Mouse (Mus musculus) spleen, adult 10 weeks (tissue): ENCODE measurements around the gene Olfml1. TPM values are rescaled to one million over a fixed set of nuclear protein-coding genes. Genes with fewer than 3 reads are reported as not detected.

ENCODE experiments used
- polyA plus RNA-seq: library from polyadenylated mRNA; stranded (reverse); fragments of 350-450 nt; fragmentation: Illumina TruSeq; extraction: RNeasy Lipid Tissue Mini Kit (QIAGEN cat#74804); gene quantifications from one replicate; pipeline ENCODE4 v1.2.3, GENCODE M21; 2015; ENCODE audit warnings: low replicate concordance; ENCODE audit not compliant: insufficient read depth

Olfml1 gene
- polyA plus RNA-seq, result 11.1 TPM

GRCm38 (mm10) chr7:107567261-107567671, at the start of gene Olfml1:
Gene Olfml1, plus strand, starts transcription at chr7:107567446.

GRCm38 (mm10) chr7:107594857-107595402, 27.7 kb downstream of the Olfml1 start, which contains the start of gene Ppfibp2:
Gene Ppfibp2, plus strand, starts transcription at chr7:107595207.

DNA sequence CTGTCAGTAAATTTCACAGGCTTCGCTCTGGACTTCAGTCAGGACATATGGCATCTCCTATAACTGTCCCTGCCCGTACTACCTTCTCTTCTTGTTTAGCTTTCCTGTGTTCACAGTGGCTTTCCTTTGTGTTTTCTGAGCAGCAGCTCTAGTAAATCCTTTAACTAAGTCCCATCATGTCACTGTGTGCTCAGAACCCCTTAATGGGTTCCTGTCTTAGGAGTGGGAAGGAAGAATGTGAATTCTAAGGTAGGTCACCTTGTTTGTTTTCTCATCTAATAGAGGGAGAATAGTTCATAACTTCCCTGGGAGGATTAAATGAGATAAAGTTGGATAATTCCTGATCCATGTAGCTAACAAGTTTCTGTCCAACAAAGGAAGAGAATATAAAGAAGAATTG, 57.8 kb downstream of the Olfml1 start, which contains the start of gene 5330417H12Rik:
5330417H12Rik (minus strand) TSS at position 101 of the 400 bp plus-strand sequence.

Other genes starting within 250 kb of the Olfml1 start
- not detected for gene Syt9, start 196.7 kb upstream of the Olfml1 start, polyA plus RNA-seq
- gene Ppfibp2, start 27.8 kb downstream of the Olfml1 start, polyA plus RNA-seq, result 18.0 TPM
- not detected for gene 5330417H12Rik, start 57.7 kb downstream of the Olfml1 start, polyA plus RNA-seq
- gene Cyb5r2, start 190.6 kb downstream of the Olfml1 start, polyA plus RNA-seq, result not detected
- not detected for gene Ovch2, start 233.8 kb downstream of the Olfml1 start, polyA plus RNA-seq
- not detected for gene Olfr467, start 244.8 kb downstream of the Olfml1 start, polyA plus RNA-seq